Mouse (Mus musculus): ENCODE data around the gene Ypel4.

DNA sequence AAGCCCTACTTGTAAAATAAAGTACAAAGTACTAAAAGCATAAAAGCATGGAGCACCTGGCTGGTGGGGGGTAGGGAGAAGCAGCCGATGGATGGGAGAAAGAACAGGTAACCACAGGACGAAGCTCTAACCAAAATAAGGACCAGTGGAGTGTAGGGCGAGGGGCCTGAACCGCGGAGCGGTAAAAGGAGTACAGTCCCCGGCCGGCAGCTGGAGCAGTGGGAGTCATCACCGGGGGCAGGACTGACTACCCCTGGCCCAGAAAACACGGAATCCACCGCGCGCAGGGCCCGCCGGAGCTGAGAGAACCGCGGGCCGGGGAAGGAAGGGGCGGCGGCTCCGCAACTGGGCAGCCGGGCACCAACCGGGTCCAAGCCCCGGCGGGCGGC, 19.4 kb upstream of the Ypel4 start:
- TF ChIP-seq CTCF (IDR thresholded peaks at IDR 0.05; ENCODE audit: insufficient read depth, low read depth, low read length) (no peak), POLR2A (IDR thresholded peaks at IDR 0.05; ENCODE audit: insufficient read depth, low read depth, low read length) (no peak)

Measured in olfactory bulb, adult 2 months (tissue).